Mouse (Mus musculus) lung, adult 2 months (tissue): Measurements from ENCODE around the gene Fam189b. TPM values are rescaled to one million over a fixed set of nuclear protein-coding genes. Genes with fewer than 3 reads are reported as not detected.

Experiments
- DNase-seq: peaks from one replicate; pipeline ENCODE4 v3.0.0; 2022
- H3K4me1 ChIP-seq: fragments of 200-500 bp; 2 replicates; pipeline ENCODE4 v1.6.1; 2011; ENCODE audit warnings: low read length; ENCODE audit not compliant: control insufficient read depth, insufficient read depth
- H3K4me3 ChIP-seq: fragments of 200-500 bp; replicated peaks from 2 replicates; pipeline ENCODE3; 2011; ENCODE audit warnings: low read depth, mild to moderate bottlenecking, control low read depth, low read length; ENCODE audit errors: extremely low read depth
- CTCF ChIP-seq: fragments of 200-500 bp; IDR thresholded peaks from 2 replicates; pipeline ENCODE4 v1.5.1; 2011; ENCODE audit warnings: mild to moderate bottlenecking, low read length, control low read depth; ENCODE audit not compliant: insufficient read depth
- POLR2A ChIP-seq: fragments of 200-500 bp; IDR thresholded peaks from 2 replicates; pipeline ENCODE4 v1.6.1; 2011; ENCODE audit warnings: low read depth, mild to moderate bottlenecking, control low read depth, low read length, borderline replicate concordance; ENCODE audit errors: extremely low read depth
- WGBS: fragments of 180-500 bp; shearing (Covaris S2); methylation state at CpG from one replicate; pipeline ENCODE4 v1.1.7; 2018; 5-methylcytosine and 5-hydroxymethylcytosine counted together
- polyA plus RNA-seq: library from polyadenylated mRNA; depleted of rRNA; stranded (reverse); fragments of >200 nt; gene quantifications from 2 replicates; pipeline ENCODE4 v1.2.3, GENCODE M21; 2012; rRNA removed

Gene Fam189b
- polyA plus RNA-seq, 1 experiment, result 39.0 TPM

DNA sequence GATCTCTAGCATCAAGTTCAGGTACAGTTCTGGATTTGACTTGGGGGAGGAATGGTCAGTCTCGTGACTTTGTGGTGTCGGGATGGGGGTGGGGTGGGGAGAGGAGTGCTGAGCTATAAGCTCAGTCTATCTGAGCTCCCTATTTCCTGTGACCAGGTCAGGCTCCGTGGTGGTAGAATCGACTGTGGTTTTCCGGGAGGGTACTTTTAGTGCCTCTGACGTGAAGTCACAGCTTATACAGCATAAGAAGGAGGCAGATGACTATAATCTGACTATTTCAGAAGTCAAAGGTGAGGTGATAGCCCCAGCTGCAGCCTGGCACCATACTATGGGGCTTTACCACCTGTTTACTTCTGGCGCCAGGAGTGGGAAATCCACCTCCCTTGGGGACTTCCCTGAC lies 48.4 kb downstream of the Fam189b start:
- Histone ChIP-seq H3K4me3 (peak overlapping the region; percentile 26), H3K4me1 (peaks cover 13% of the 10 kb centered on the region; the same call in 1 of the 2 replicates)
- DNase-seq, result no peak
- no peak for TF ChIP-seq CTCF
- TF ChIP-seq POLR2A, result no peak
- 27% methylated on average over 7 of the region's 7 CpGs for WGBS

DNA sequence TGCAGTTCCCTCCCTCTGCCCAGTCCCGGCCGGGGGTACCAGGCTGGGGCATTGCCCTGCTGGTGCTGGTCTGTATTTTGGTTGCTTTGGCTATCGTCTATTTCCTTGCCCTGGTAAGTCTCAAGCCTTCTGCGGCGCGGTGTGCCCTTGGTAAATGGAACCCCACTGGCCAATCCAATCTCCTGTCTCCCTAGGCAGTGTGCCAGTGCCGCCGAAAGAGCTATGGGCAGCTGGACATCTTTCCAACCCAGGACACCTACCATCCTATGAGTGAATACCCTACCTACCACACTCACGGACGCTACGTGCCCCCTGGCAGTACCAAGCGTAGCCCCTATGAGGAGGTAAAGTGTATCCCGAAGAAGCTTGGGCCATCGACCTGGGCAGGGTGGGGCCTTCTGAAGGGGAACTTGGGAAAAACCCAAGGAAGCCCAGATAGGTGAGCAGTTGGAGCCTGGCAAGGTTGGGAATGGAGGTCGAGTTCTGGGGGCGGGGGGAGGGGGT lies 48.9 kb downstream of the Fam189b start:
- Histone ChIP-seq H3K4me3 (peak overlapping the region; percentile 26), H3K4me1 (peaks cover 13% of the 10 kb centered on the region; the same call in 1 of the 2 replicates)
- peak; percentile 28 for DNase-seq
- WGBS, result 56% methylated on average over 16 of the region's 16 CpGs
- TF ChIP-seq CTCF (no peak), POLR2A (no peak)

DNA sequence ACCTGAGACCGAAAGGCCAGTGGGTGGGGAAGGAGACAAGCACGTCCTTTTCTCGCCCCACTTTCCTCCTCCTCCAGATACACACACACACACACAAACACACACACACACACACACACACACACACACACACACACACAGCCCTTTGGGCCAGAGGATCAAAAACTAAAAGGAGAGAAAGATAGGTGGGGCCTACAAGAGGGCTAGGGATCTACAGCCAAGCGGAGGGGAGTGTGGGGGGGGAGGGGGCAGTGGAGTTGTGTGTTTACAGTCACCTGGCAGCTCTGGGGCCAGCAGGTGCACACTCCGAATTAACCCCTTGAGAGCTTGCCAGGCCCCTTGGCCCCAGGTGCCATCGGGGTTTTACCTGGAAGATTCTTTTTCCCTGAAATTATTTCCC lies 49.7 kb downstream of the Fam189b start:
- DNase-seq, result no peak
- Histone ChIP-seq H3K4me1 (peaks cover 11% of the 10 kb centered on the region; the same call in 1 of the 2 replicates), H3K4me3 (peak overlapping the region; percentile 15)
- 47% methylated on average over 6 of the region's 6 CpGs for WGBS
- TF ChIP-seq POLR2A (peak; percentile 42; the same call in 1 of the 2 replicates), CTCF (no peak)

DNA sequence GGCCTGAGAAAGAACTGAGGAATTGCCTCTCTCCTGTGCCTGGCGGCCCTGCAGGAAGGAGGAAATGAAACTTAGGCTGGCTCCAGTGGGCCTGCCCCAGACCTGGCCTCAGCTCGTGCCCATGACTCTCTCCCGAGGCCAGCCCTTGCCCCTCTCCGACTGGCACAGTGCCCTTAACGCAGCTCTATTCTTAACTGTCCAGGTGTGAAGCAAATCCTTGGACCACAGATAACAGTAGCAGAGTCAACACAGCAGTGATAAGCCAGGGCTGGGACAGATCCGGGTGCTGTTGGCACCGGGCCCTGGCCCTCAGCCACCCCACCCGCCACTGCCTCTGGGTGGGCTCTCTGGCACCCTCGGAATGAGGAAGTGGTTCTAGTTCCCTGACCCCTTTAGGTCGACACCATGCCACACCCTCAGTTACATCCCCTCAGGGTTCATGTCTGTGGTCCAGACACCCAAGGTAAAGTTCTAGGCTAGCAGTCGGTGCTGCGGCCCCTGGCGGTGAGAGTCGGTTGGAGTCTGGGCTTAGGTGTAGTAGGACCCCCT lies 50.7 kb downstream of the Fam189b start:
- TF ChIP-seq POLR2A, result 0 out of 2 replicates have a peak, but pooled peaks have one; percentile 11
- peak; percentile 13; the same call in 1 of the 2 replicates for TF ChIP-seq CTCF
- Histone ChIP-seq H3K4me3 (no peak overlapping the region), H3K4me1 (peaks cover 9% of the 10 kb centered on the region; the same call in 1 of the 2 replicates)
- 27% methylated on average over 14 of the region's 14 CpGs for whole genome bisulfite sequencing
- DNase-seq, result no peak

DNA sequence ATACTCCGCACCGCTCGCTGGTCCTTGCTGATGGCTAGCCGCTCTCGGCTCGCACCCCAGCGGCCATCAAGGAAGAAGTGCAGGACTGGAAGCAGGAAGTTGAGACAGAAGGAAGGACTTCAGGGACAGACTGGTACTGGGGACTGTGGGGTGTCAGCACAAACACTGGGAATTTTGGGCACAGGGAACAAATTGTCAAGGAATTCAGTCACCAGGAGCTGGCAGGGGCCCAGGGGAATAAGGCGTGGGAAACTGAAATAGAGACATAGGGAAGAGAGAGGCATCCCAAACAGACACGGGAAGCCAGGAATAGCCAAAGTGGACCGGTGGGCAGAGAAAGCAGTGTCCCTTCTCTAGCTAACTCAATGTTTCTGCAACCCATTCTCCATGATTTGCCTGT lies 53.6 kb downstream of the Fam189b start:
- WGBS, result 87% methylated on average over 10 of the region's 10 CpGs
- H3K4me3 ChIP-seq, result no peak overlapping the region
- no peak for DNase-seq
- peaks cover 9% of the 10 kb centered on the region; the same call in 1 of the 2 replicates for H3K4me1 ChIP-seq
- TF ChIP-seq CTCF, result no peak
- no peak for TF ChIP-seq POLR2A

DNA sequence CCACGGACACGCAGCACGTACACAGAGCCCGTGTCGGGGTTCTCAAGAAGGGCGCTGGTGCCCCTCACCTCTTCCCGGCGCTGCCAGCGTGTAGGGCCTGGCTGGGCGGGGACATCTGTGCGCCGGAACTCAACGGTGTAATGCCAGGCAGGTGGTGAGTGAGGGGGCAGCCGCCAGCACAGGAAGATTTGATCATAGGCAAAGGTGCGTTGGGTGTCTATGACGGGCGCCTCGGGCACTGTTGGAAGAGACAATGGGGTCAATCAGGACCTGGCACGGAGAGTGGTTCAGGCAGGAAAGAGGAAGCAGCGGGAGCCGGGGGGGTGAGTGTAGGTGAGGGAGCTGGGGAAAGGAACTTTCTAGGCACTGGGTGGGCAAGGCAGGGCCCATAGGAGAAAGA lies 54.7 kb downstream of the Fam189b start:
- WGBS, result 71% methylated on average over 21 of the region's 21 CpGs
- Histone ChIP-seq H3K4me1 (peaks cover 9% of the 10 kb centered on the region; the same call in 1 of the 2 replicates), H3K4me3 (no peak overlapping the region)
- TF ChIP-seq POLR2A (no peak), CTCF (no peak)
- no peak for DNase-seq

DNA sequence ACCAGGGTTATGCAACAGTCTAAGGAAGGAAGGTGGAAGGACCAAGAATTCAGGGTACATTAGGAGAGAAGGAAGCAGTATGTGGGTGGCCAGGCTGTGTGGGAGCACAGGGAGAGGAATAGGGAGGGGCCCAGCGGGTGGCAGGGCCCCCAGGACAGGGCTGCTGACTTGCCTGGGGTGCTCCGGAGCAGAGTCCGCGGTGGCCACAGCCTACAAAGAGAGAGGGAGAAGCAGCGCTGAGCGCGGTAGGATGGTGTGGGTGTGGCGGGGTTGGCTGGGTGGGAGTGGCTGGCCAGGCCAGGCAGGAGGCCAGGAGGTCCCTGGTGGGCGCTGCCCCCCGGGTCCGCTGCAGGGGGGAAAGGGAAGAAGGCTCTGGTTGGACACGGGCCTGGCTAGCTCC lies 55.6 kb downstream of the Fam189b start:
- 40% methylated on average over 12 of the region's 12 CpGs for WGBS
- Histone ChIP-seq H3K4me3 (no peak overlapping the region), H3K4me1 (peaks cover 6% of the 10 kb centered on the region; the same call in 1 of the 2 replicates)
- peak; percentile 36 for DNase-seq
- TF ChIP-seq POLR2A (no peak), CTCF (no peak)

Other genes with a start within 250 kb of the Fam189b start
- 7.4 and 11.7 TPM in 2 replicates for gene Ash1l, start 232.5 kb upstream of the Fam189b start, polyA plus RNA-seq
- gene Dap3, start 232.0 kb upstream of the Fam189b start, polyA plus RNA-seq, result 23.5 and 28.9 TPM in 2 replicates
- gene Rusc1, start 89.8 kb upstream of the Fam189b start, polyA plus RNA-seq, result 56.3 and 61.3 TPM in 2 replicates
- gene Gm43738, start 82.0 kb upstream of the Fam189b start, polyA plus RNA-seq, result not detected in 2 replicates
- gene Fdps, start 81.2 kb upstream of the Fam189b start, polyA plus RNA-seq, result 81.2 and 128 TPM in 2 replicates
- 0.94 and 1.1 TPM in 2 replicates for gene Pklr, start 47.0 kb upstream of the Fam189b start, polyA plus RNA-seq
- 0.33 and 0.67 TPM in 2 replicates for gene Hcn3, start 22.9 kb upstream of the Fam189b start, polyA plus RNA-seq
- gene Clk2, start 18.3 kb upstream of the Fam189b start, polyA plus RNA-seq, result 55.4 and 67.8 TPM in 2 replicates
- 123 and 127 TPM in 2 replicates for gene Scamp3, start 5.7 kb upstream of the Fam189b start, polyA plus RNA-seq
- 56.4 and 94.2 TPM in 2 replicates for gene Gba, start 19.8 kb downstream of the Fam189b start, polyA plus RNA-seq
- 134 and 139 TPM in 2 replicates for gene Thbs3, start 32.0 kb downstream of the Fam189b start, polyA plus RNA-seq
- 107 and 110 TPM in 2 replicates for gene Mtx1, start 43.9 kb downstream of the Fam189b start, polyA plus RNA-seq
- 294 and 354 TPM in 2 replicates for gene Muc1, start 45.9 kb downstream of the Fam189b start, polyA plus RNA-seq
- gene Krtcap2, start 62.8 kb downstream of the Fam189b start, polyA plus RNA-seq, result 189 and 252 TPM in 2 replicates
- gene Trim46, start 63.2 kb downstream of the Fam189b start, polyA plus RNA-seq, result 11.0 and 11.8 TPM in 2 replicates
- gene Dpm3, start 76.2 kb downstream of the Fam189b start, polyA plus RNA-seq, result 411 and 476 TPM in 2 replicates
- 228 and 297 TPM in 2 replicates for gene Slc50a1, start 87.4 kb downstream of the Fam189b start, polyA plus RNA-seq
- 132 and 134 TPM in 2 replicates for gene Efna1, start 98.0 kb downstream of the Fam189b start, polyA plus RNA-seq
- 4.1 and 20.3 TPM in 2 replicates for gene Efna3, start 139.8 kb downstream of the Fam189b start, polyA plus RNA-seq
- gene Efna4, start 154.9 kb downstream of the Fam189b start, polyA plus RNA-seq, result 7.3 and 9.3 TPM in 2 replicates
- 190 and 225 TPM in 2 replicates for gene Adam15, start 166.9 kb downstream of the Fam189b start, polyA plus RNA-seq
- 0.28 and 0.31 TPM in 2 replicates for gene Dcst2, start 178.8 kb downstream of the Fam189b start, polyA plus RNA-seq
- gene Dcst1, start 182.1 kb downstream of the Fam189b start, polyA plus RNA-seq, result 0.06 TPM in 1 of 2 replicates, not detected in the other
- 63.0 and 64.0 TPM in 2 replicates for gene Zbtb7b, start 211.6 kb downstream of the Fam189b start, polyA plus RNA-seq
- 0.45 and 1.5 TPM in 2 replicates for gene Lenep, start 219.7 kb downstream of the Fam189b start, polyA plus RNA-seq
- gene Flad1, start 228.7 kb downstream of the Fam189b start, polyA plus RNA-seq, result 22.9 and 26.6 TPM in 2 replicates
- gene Cks1b, start 235.2 kb downstream of the Fam189b start, polyA plus RNA-seq, result 6.7 and 11.7 TPM in 2 replicates
- gene Shc1, start 235.3 kb downstream of the Fam189b start, polyA plus RNA-seq, result 69.8 and 84.6 TPM in 2 replicates
- 60.6 and 138 TPM in 2 replicates for gene Pygo2, start 247.1 kb downstream of the Fam189b start, polyA plus RNA-seq